Mouse (Mus musculus) MEL (cell line): Measurements from ENCODE around the gene Nrg4. TPM values are rescaled to one million over a fixed set of nuclear protein-coding genes. Genes with fewer than 3 reads are reported as not detected.

Source experiments
- DNase-seq: peaks from one replicate; pipeline ENCODE4 v3.0.0; 2011; ENCODE audit warnings: low read depth, low spot score
- H3K27ac ChIP-seq: 2 replicates; pipeline ENCODE4 v1.5.1; 2012; ENCODE audit warnings: low read depth, mild to moderate bottlenecking, control low read depth, low read length, moderate library complexity; ENCODE audit not compliant: control insufficient read depth
- H3K27me3 ChIP-seq, 2 experiments: fragments of 150-350 bp in 1 of 2; sonication (generic) in 1 of 2; 2 replicates each; pipeline ENCODE4 v1.6.1; 2012; ENCODE audit warnings: low read length in 2 of 2, mild to moderate bottlenecking in 2 of 2, improper control_type of control experiment in 1 of 2, moderate library complexity in 1 of 2; ENCODE audit not compliant: insufficient read depth in 2 of 2, control insufficient read depth in 1 of 2
- H3K36me3 ChIP-seq, 2 experiments: 2 replicates each; pipeline ENCODE4 v1.6.1; 2012 to 2014; ENCODE audit warnings: low read length in 2 of 2, improper control_type of control experiment in 1 of 2, inconsistent platforms in 1 of 2, mild to moderate bottlenecking in 1 of 2; ENCODE audit not compliant: insufficient read depth in 2 of 2, control insufficient read depth in 1 of 2
- H3K4me1 ChIP-seq, 2 experiments: fragments of 150-350 bp in 1 of 2; sonication (generic) in 1 of 2; 2 replicates each; pipeline ENCODE4 v1.6.1; 2012; ENCODE audit warnings: low read length in 2 of 2, improper control_type of control experiment in 1 of 2, mild to moderate bottlenecking in 1 of 2; ENCODE audit not compliant: insufficient read depth in 2 of 2, control insufficient read depth in 1 of 2
- H3K4me3 ChIP-seq, 2 experiments: fragments of 150-350 bp in 1 of 2; sonication (generic) in 1 of 2; 2 replicates each; pipeline ENCODE4 v1.5.1; 2012; ENCODE audit warnings: low read depth in 2 of 2, low read length in 2 of 2, mild to moderate bottlenecking in 2 of 2, moderate library complexity in 2 of 2, control low read depth in 1 of 2, improper control_type of control experiment in 1 of 2; ENCODE audit not compliant: control insufficient read depth in 1 of 2, insufficient read depth in 1 of 2
- H3K79me2 ChIP-seq: 2 replicates; pipeline ENCODE4 v1.6.1; 2012; ENCODE audit warnings: mild to moderate bottlenecking, low read length, moderate library complexity; ENCODE audit not compliant: control insufficient read depth, poor library complexity, insufficient read depth
- H3K9ac ChIP-seq: 2 replicates; pipeline ENCODE4 v1.6.1; 2012; ENCODE audit warnings: low read depth, mild to moderate bottlenecking, control low read depth, low read length, moderate library complexity; ENCODE audit not compliant: control insufficient read depth, poor library complexity, severe bottlenecking
- H3K9me3 ChIP-seq: fragments of 150-350 bp; sonication (generic); replicated peaks from 2 replicates; pipeline ENCODE4 v1.6.1; 2012; ENCODE audit warnings: mild to moderate bottlenecking, low read length, improper control_type of control experiment, moderate library complexity; ENCODE audit not compliant: insufficient read depth
- BHLHE40 ChIP-seq: IDR thresholded peaks from 2 replicates; pipeline ENCODE4 v1.6.1; 2012; ENCODE audit warnings: low read depth, mild to moderate bottlenecking, inconsistent platforms, low read length, improper control_type of control experiment, borderline replicate concordance
- CTCF ChIP-seq, 3 experiments: IDR thresholded peaks in 2 of 3; conservative IDR thresholded peaks in 1 of 3; 2 replicates each; pipeline ENCODE4 v1.5.1; 2011 to 2012; ENCODE audit warnings: low read length in 3 of 3, low read depth in 2 of 3, mild to moderate bottlenecking in 2 of 3, improper control_type of control experiment in 1 of 3, inconsistent platforms in 1 of 3, mixed read lengths in 1 of 3, moderate library complexity in 1 of 3; ENCODE audit not compliant: control insufficient read depth in 1 of 3, insufficient read depth in 1 of 3, poor library complexity in 1 of 3, severe bottlenecking in 1 of 3
- EP300 ChIP-seq, 2 experiments: IDR thresholded peaks; 2 replicates each; pipeline ENCODE4 v1.6.1; 2011; ENCODE audit warnings: improper control_type of control experiment in 2 of 2, low read length in 2 of 2, low read depth in 1 of 2, mild to moderate bottlenecking in 1 of 2
- GABPA ChIP-seq: IDR thresholded peaks from 2 replicates; pipeline ENCODE4 v1.6.1; 2012; ENCODE audit warnings: low read depth, mild to moderate bottlenecking, inconsistent platforms, low read length, improper control_type of control experiment, moderate library complexity
- GATA1 ChIP-seq: IDR thresholded peaks from 2 replicates; pipeline ENCODE4 v1.6.1; 2011; ENCODE audit warnings: low read depth, low read length, improper control_type of control experiment
- HCFC1 ChIP-seq: IDR thresholded peaks from 2 replicates; pipeline ENCODE4 v1.6.1; 2012; ENCODE audit warnings: low read depth, mild to moderate bottlenecking, inconsistent platforms, low read length, improper control_type of control experiment, moderate library complexity
- JUND ChIP-seq: IDR thresholded peaks from 2 replicates; pipeline ENCODE4 v1.6.1; 2011; ENCODE audit warnings: low read depth, mild to moderate bottlenecking, improper control_type of control experiment, low read length
- KAT2A ChIP-seq: conservative IDR thresholded peaks from 2 replicates; pipeline ENCODE4 v1.6.1; 2012; ENCODE audit warnings: low read depth, low read length, improper control_type of control experiment, inconsistent platforms
- MAFK ChIP-seq: IDR thresholded peaks from 2 replicates; pipeline ENCODE4 v1.6.1; 2011; ENCODE audit warnings: low read depth, mild to moderate bottlenecking, low read length, improper control_type of control experiment, borderline replicate concordance
- MAX ChIP-seq: IDR thresholded peaks from 2 replicates; pipeline ENCODE4 v1.6.1; 2011; ENCODE audit warnings: low read length, improper control_type of control experiment
- MAZ ChIP-seq: IDR thresholded peaks from 2 replicates; pipeline ENCODE4 v1.6.1; 2012; ENCODE audit warnings: low read depth, mild to moderate bottlenecking, inconsistent platforms, low read length, improper control_type of control experiment
- MEF2A ChIP-seq: IDR thresholded peaks from 2 replicates; pipeline ENCODE4 v1.6.1; 2014; ENCODE audit warnings: low read depth, mild to moderate bottlenecking, inconsistent platforms, low read length, improper control_type of control experiment; ENCODE audit not compliant: poor library complexity, insufficient replicate concordance, severe bottlenecking; ENCODE audit errors: extremely low read depth
- MYC ChIP-seq: IDR thresholded peaks from 2 replicates; pipeline ENCODE4 v1.6.1; 2011; ENCODE audit warnings: low read depth, mild to moderate bottlenecking, low read length, improper control_type of control experiment, moderate library complexity
- NRF1 ChIP-seq: IDR thresholded peaks from 2 replicates; pipeline ENCODE4 v1.6.1; 2014; ENCODE audit warnings: low read depth, mild to moderate bottlenecking, inconsistent platforms, low read length, improper control_type of control experiment, moderate library complexity; ENCODE audit not compliant: poor library complexity, insufficient read depth, severe bottlenecking
- RAD21 ChIP-seq: IDR thresholded peaks from 2 replicates; pipeline ENCODE4 v1.6.1; 2011; ENCODE audit warnings: mild to moderate bottlenecking, low read depth, low read length, improper control_type of control experiment
- TCF12 ChIP-seq: IDR thresholded peaks from 2 replicates; pipeline ENCODE4 v1.6.1; 2014; ENCODE audit warnings: low read depth, mild to moderate bottlenecking, inconsistent platforms, low read length, improper control_type of control experiment, moderate library complexity
- ZMIZ1 ChIP-seq: IDR thresholded peaks from 2 replicates; pipeline ENCODE4 v1.6.1; 2012; ENCODE audit warnings: low read depth, mild to moderate bottlenecking, inconsistent platforms, low read length, improper control_type of control experiment, moderate library complexity
- polyA plus RNA-seq, 2 experiments: library from polyadenylated mRNA; stranded (reverse) in 1 of 2; unstranded in 1 of 2; fragments of >175 nt in 1 of 2; fragments of >200 nt in 1 of 2; gene quantifications; 2 replicates each; pipeline versions ENCODE4 v1.2.1 to v1.2.4; 2012; ENCODE audit warnings: low replicate concordance in 2 of 2, low read depth in 1 of 2; ENCODE audit not compliant: insufficient read length in 2 of 2, insufficient read depth in 1 of 2, missing spikeins in 1 of 2
- total RNA-seq: library from RNA; depleted of rRNA; stranded (reverse); fragments of 300-350 nt; gene quantifications from 2 replicates; pipeline ENCODE4 v1.2.3, GENCODE M21; 2012

The Nrg4 gene
- total and polyA plus RNA-seq, 3 experiments: 0.08 to 0.67 TPM; not detected in 1

- peak; percentile 8 for DNase-seq
- Histone ChIP-seq H3K27me3 (peaks cover 19 to 41% of the 10 kb centered on the region in 2 experiments), H3K4me1 (peaks cover 0 to 4% of the 10 kb centered on the region in 2 experiments; a peak in 1 of 4 replicates), H3K79me2 (no peaks in the 10 kb centered on the region; the same call in 1 of the 2 replicates), H3K4me3 (no peak overlapping the region), H3K9ac (no peak overlapping the region), H3K27ac (no peak overlapping the region), H3K36me3 (no peaks in the 10 kb centered on the region; a peak in 1 of 4 replicates), H3K9me3 (no peaks in the 10 kb centered on the region)
- TF ChIP-seq MAFK (no peak), GABPA (no peak), MAX (no peak), MAZ (no peak), KAT2A (no peak), ZMIZ1 (no peak), HCFC1 (no peak), BHLHE40 (no peak), RAD21 (no peak), NRF1 (no peak), TCF12 (no peak), EP300 (IDR thresholded peaks at IDR 0.05; ENCODE audit: low read depth in 1 of 2, low read length in 2 of 2) (no peak), MYC (no peak), MEF2A (no peak), JUND (no peak)
Measured at GRCm38 (mm10) chr9:55325061-55325460, 1.6 kb downstream of the Nrg4 start.

DNA sequence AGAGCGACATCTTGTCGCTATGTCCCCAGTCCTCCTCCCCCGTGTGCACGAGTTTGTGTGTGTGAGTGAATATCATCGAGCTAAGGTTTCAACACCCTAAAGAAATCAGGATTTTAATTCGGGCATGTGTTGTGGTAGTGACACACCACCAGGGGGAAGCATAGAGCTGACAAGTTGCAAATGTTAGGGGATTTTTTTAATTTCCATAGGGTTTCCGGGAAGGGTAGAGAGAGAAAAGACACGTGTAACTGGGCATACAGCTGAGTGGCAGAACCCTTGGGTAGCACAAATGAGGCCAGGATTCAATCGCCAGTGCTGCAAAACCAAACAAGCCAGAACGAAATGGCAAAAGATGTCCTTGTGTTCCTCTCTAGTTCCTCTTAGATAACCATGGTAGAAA is 2.1 kb downstream of the Nrg4 start:
- H3K4me3 ChIP-seq: no peak overlapping the region
- H3K27ac ChIP-seq: no peak overlapping the region
- no peaks in the 10 kb centered on the region; the same call in 1 of the 2 replicates for H3K79me2 ChIP-seq
- peaks cover 19 to 39% of the 10 kb centered on the region in 2 experiments for H3K27me3 ChIP-seq
- DNase-seq: peak; percentile 17
- no peak overlapping the region for H3K9ac ChIP-seq
- H3K4me1 ChIP-seq: peaks cover 0 to 4% of the 10 kb centered on the region in 2 experiments; a peak in 1 of 4 replicates
- TF ChIP-seq GATA1 (no peak), CTCF (IDR thresholded peaks at IDR 0.05 in 2 of 3, conservative IDR thresholded peaks at IDR 0.05 in 1 of 3; ENCODE audit: control insufficient read depth in 1 of 3, insufficient read depth in 1 of 3, low read depth in 2 of 3, low read length in 3 of 3, poor library complexity in 1 of 3, severe bottlenecking in 1 of 3) (peak in 2 of 3 experiments; percentile 33 to 40; a peak in 4 of 6 replicates)
- H3K36me3 ChIP-seq: no peaks in the 10 kb centered on the region; a peak in 1 of 4 replicates
- H3K9me3 ChIP-seq: no peaks in the 10 kb centered on the region
